Mouse (Mus musculus) thymus, postnatal 10 days (tissue): ENCODE measurements at regions not wholly inside any gene's neighbourhood (a gene's known extent, or its start where the extent isn't known, plus 50 kb on each side); places are given as distances from the start of the nearest gene placed in this dataset.
"Not testable (repeated sequence)": the region's sequence is repeated elsewhere in the genome, so short reads cannot be mapped to it uniquely, and the experiment has no call there.

ENCODE experiments used
- DNase-seq, 2 experiments: peaks; one replicate each; pipeline ENCODE4 v3.0.0; 2021; ENCODE audit warnings: low spot score in 2 of 2

GRCm38 (mm10) chr10:117499864-117500453 is 120.1 kb upstream of the Cpsf6 start:
- no peak for DNase-seq

- DNase-seq, result no peak
These were observed 119.5 kb upstream of the Cpsf6 start for GRCm38 (mm10) chr10:117499177-117499863.

- DNase-seq, result no peak
These were observed 118.7 kb upstream of the Cpsf6 start for GRCm38 (mm10) chr10:117498497-117498896.

- no peak for DNase-seq
These were observed 117.9 kb upstream of the Cpsf6 start for GRCm38 (mm10) chr10:117497565-117498256.

GRCm38 (mm10) chr10:117497082-117497481 is 117.3 kb upstream of the Cpsf6 start:
- not testable (repeated sequence) for DNase-seq

- DNase-seq, result no peak
These were observed 116.5 kb upstream of the Cpsf6 start for GRCm38 (mm10) chr10:117496064-117497011.

- DNase-seq, result no peak
These were observed 114.4 kb upstream of the Cpsf6 start for GRCm38 (mm10) chr10:117494171-117494701.

GRCm38 (mm10) chr10:117493824-117494121 is 114.0 kb upstream of the Cpsf6 start:
- DNase-seq, result no peak

GRCm38 (mm10) chr10:117493091-117493823 is 113.4 kb upstream of the Cpsf6 start:
- no peak for DNase-seq

GRCm38 (mm10) chr10:117492391-117492990 is 112.7 kb upstream of the Cpsf6 start:
- no peak for DNase-seq

GRCm38 (mm10) chr10:117491711-117492110 is 111.9 kb upstream of the Cpsf6 start:
- DNase-seq, result no peak

GRCm38 (mm10) chr10:117490851-117491595 is 111.2 kb upstream of the Cpsf6 start:
- DNase-seq, result no peak

GRCm38 (mm10) chr10:117483091-117483600 is 103.3 kb upstream of the Cpsf6 start:
- no peak for DNase-seq

GRCm38 (mm10) chr10:117482361-117482760 is 102.5 kb upstream of the Cpsf6 start:
- no peak for DNase-seq

GRCm38 (mm10) chr10:117481341-117481990 is 101.7 kb upstream of the Cpsf6 start:
- no peak for DNase-seq

- DNase-seq, result no peak
These were observed 100.6 kb upstream of the Cpsf6 start for GRCm38 (mm10) chr10:117480456-117480850.

- no peak for DNase-seq
These were observed 100.1 kb upstream of the Cpsf6 start for GRCm38 (mm10) chr10:117479721-117480455.

- DNase-seq, result no peak
These were observed 99.1 kb upstream of the Cpsf6 start for GRCm38 (mm10) chr10:117478931-117479280.
